Mouse (Mus musculus): ENCODE results near the gene Prkcg.

Prkcg gene

GRCm38 (mm10) chr7:3365547-3366279, 76.7 kb downstream of the Prkcg start:
- in situ Hi-C loops (cut with MboI): no loop called here

GRCm38 (mm10) chr7:3366705-3367516, 77.9 kb downstream of the Prkcg start:
- in situ Hi-C loops (cut with MboI): no loop called here

GRCm38 (mm10) chr7:3367569-3367968, 78.6 kb downstream of the Prkcg start:
- in situ Hi-C loops (cut with MboI): no loop called here

- in situ Hi-C loops (cut with MboI): no loop called here
These were observed 79.3 kb downstream of the Prkcg start for GRCm38 (mm10) chr7:3368311-3368710.

- in situ Hi-C loops (cut with MboI): no loop called here
These were observed 80.2 kb downstream of the Prkcg start for GRCm38 (mm10) chr7:3369189-3369588.

- in situ Hi-C loops (cut with MboI): no loop called here
These were observed 81.4 kb downstream of the Prkcg start for GRCm38 (mm10) chr7:3370407-3370806.

- in situ Hi-C loops (cut with MboI): no loop called here
These were observed 83.4 kb downstream of the Prkcg start for GRCm38 (mm10) chr7:3372376-3372775.

- in situ Hi-C loops (cut with MboI): no loop called here
These were observed 84.8 kb downstream of the Prkcg start for GRCm38 (mm10) chr7:3373754-3374153.

GRCm38 (mm10) chr7:3376831-3377230, 87.9 kb downstream of the Prkcg start:
- in situ Hi-C loops (cut with MboI): no loop called here

Measured in mature B cell (primary cell).